Mouse (Mus musculus): ENCODE measurements at regions not wholly inside any gene's neighbourhood (a gene's known extent, or its start where the extent isn't known, plus 50 kb on each side); places are given as distances from the start of the nearest gene placed in this dataset.

- H3K27ac ChIP-seq: no peak overlapping the region
- no peak overlapping the region for H3K4me3 ChIP-seq
- no peak for ATAC-seq (ENCODE audit: borderline replicate concordance, extremely low read depth, low FRiP score, low TSS enrichment)
- H3K4me1 ChIP-seq: no peaks in the 10 kb centered on the region
- 68% methylated on average over 4 of the region's 4 CpGs for WGBS
- H3K9me3 ChIP-seq: no peaks in the 10 kb centered on the region
- no peaks in the 10 kb centered on the region for H3K36me3 ChIP-seq
- H3K27me3 ChIP-seq: peaks cover 66% of the 10 kb centered on the region
- no peak overlapping the region for H3K9ac ChIP-seq
- H3K4me2 ChIP-seq: no peak overlapping the region
Measured at GRCm38 (mm10) chr5:120286787-120287186, 144.7 kb upstream of the Lhx5 start.

- H3K9me3 ChIP-seq: no peaks in the 10 kb centered on the region
- H3K4me3 ChIP-seq: no peak overlapping the region
- no peak for ATAC-seq (ENCODE audit: borderline replicate concordance, extremely low read depth, low FRiP score, low TSS enrichment)
- H3K9ac ChIP-seq: no peak overlapping the region
- peaks cover 54% of the 10 kb centered on the region for H3K27me3 ChIP-seq
- no peaks in the 10 kb centered on the region for H3K36me3 ChIP-seq
- no peak overlapping the region for H3K27ac ChIP-seq
- no peak overlapping the region for H3K4me2 ChIP-seq
- no peaks in the 10 kb centered on the region for H3K4me1 ChIP-seq
- 8% methylated on average over 23 of the region's 23 CpGs for WGBS
Measured at GRCm38 (mm10) chr5:120288036-120288684, 143.3 kb upstream of the Lhx5 start.

GRCm38 (mm10) chr5:120294526-120295078, 136.9 kb upstream of the Lhx5 start:
- Histone ChIP-seq H3K4me2 (no peak overlapping the region), H3K27me3 (peaks cover 36% of the 10 kb centered on the region), H3K36me3 (no peaks in the 10 kb centered on the region), H3K9me3 (no peaks in the 10 kb centered on the region), H3K4me1 (no peaks in the 10 kb centered on the region), H3K4me3 (no peak overlapping the region), H3K9ac (no peak overlapping the region), H3K27ac (no peak overlapping the region)
- WGBS: 32% methylated on average over 16 of the region's 16 CpGs
- ATAC-seq (ENCODE audit: borderline replicate concordance, extremely low read depth, low FRiP score, low TSS enrichment): no peak

DNA sequence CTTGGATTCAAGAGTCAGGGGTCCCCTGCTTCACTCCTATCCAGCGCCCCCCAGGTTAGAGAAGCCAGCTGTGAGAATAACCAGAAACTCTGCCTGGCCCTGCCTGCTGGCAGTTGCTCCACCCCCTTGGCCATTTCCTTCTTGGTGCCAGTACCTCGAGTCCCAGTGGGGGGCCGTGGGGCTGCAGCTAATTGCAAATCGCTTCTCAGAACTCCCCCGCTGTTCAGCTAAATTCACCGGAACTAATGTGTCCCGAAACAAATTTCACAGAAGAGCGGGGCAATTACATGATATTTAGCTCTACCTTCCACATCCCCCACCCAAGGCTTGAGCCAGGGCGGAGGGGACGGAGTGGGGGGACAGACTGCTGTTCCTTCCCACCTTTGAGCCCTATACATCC, 134.3 kb upstream of the Lhx5 start:
- Histone ChIP-seq H3K4me3 (no peak overlapping the region), H3K4me1 (no peaks in the 10 kb centered on the region), H3K9me3 (no peaks in the 10 kb centered on the region), H3K27ac (no peak overlapping the region), H3K9ac (no peak overlapping the region), H3K27me3 (peaks cover 62% of the 10 kb centered on the region), H3K4me2 (no peak overlapping the region), H3K36me3 (no peaks in the 10 kb centered on the region)
- ATAC-seq (ENCODE audit: borderline replicate concordance, extremely low read depth, low FRiP score, low TSS enrichment): no peak
- WGBS: 16% methylated on average over 10 of the region's 10 CpGs

DNA sequence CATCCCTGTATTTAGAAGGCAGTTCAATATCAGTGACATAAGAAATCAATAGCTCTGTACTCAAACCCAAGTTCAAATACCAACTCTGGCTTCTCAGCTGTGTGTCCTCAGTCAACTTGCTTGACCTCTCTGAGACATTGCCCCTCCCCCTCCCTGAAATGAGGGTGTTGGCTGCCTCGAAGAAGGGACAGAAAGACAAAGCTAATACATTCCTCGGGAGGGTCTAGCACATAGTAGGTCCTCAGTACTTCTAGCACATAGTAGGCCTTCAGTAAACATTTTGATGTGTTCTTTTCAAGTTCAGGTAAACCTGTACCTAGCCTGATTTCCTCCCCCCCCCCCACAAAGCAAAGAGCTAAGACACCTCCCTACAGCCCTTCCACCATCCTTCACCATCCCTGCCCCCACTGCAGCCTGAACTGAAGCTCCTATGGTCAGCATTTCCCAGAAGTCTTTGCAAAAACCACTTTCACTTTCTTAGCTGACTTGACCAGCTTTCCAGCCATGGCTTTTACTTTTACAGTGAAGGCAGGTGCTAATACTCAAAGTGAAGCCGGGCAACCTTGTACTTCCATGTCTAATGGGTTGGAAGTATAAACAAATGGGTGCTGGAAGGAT, 133.7 kb upstream of the Lhx5 start:
- WGBS: 32% methylated on average over 3 of the region's 3 CpGs
- ATAC-seq (ENCODE audit: borderline replicate concordance, extremely low read depth, low FRiP score, low TSS enrichment): no peak
- H3K9ac ChIP-seq: no peak overlapping the region
- H3K27me3 ChIP-seq: peaks cover 68% of the 10 kb centered on the region
- no peak overlapping the region for H3K4me2 ChIP-seq
- H3K4me1 ChIP-seq: no peaks in the 10 kb centered on the region
- H3K9me3 ChIP-seq: no peaks in the 10 kb centered on the region
- no peak overlapping the region for H3K4me3 ChIP-seq
- H3K27ac ChIP-seq: no peak overlapping the region
- no peaks in the 10 kb centered on the region for H3K36me3 ChIP-seq

GRCm38 (mm10) chr5:120301672-120302071, 129.8 kb upstream of the Lhx5 start:
- H3K27me3 ChIP-seq: peaks cover 82% of the 10 kb centered on the region
- peak overlapping the region; percentile 58 for H3K4me2 ChIP-seq
- H3K9ac ChIP-seq: no peak overlapping the region
- H3K27ac ChIP-seq: no peak overlapping the region
- peak overlapping the region; percentile 29 for H3K4me3 ChIP-seq
- ATAC-seq (ENCODE audit: borderline replicate concordance, extremely low read depth, low FRiP score, low TSS enrichment): no peak
- H3K36me3 ChIP-seq: no peaks in the 10 kb centered on the region
- H3K9me3 ChIP-seq: no peaks in the 10 kb centered on the region
- under 1% methylated on average over 16 of the region's 16 CpGs for WGBS
- H3K4me1 ChIP-seq: no peaks in the 10 kb centered on the region

DNA sequence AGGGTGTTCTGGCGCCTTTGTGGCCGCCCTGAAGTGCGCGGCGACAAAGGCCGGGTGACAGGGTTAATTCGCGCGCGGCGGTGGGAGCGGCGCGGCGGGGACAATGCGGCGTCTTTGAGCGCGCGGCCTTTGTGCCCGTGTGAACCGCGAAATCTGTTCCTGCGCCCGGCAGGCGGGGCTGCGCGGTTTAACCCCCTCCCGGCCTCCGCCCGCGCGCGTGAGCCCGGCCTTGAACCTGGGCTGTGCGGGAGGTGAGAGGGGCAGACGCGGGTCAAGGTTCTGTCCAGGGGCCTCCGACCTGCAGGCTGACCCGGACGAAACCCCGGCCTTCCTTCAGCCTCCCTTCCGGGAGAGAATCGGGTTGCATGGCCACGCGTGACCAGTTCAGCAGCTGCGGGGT, 129.2 kb upstream of the Lhx5 start:
- Histone ChIP-seq H3K36me3 (no peaks in the 10 kb centered on the region), H3K27me3 (peaks cover 77% of the 10 kb centered on the region), H3K27ac (no peak overlapping the region), H3K4me3 (peak overlapping the region; percentile 29), H3K4me2 (peak overlapping the region; percentile 58), H3K4me1 (no peaks in the 10 kb centered on the region), H3K9me3 (no peaks in the 10 kb centered on the region), H3K9ac (no peak overlapping the region)
- no peak for ATAC-seq (ENCODE audit: borderline replicate concordance, extremely low read depth, low FRiP score, low TSS enrichment)
- 2% methylated on average over 47 of the region's 47 CpGs for WGBS

- no peak overlapping the region for H3K9ac ChIP-seq
- H3K27me3 ChIP-seq: peaks cover 67% of the 10 kb centered on the region
- no peak overlapping the region for H3K4me3 ChIP-seq
- no peaks in the 10 kb centered on the region for H3K36me3 ChIP-seq
- no peaks in the 10 kb centered on the region for H3K9me3 ChIP-seq
- peak overlapping the region; percentile 26; the same call in 1 of the 2 replicates for H3K4me2 ChIP-seq
- ATAC-seq (ENCODE audit: borderline replicate concordance, extremely low read depth, low FRiP score, low TSS enrichment): no peak
- WGBS: 17% methylated on average over 12 of the region's 13 CpGs
- H3K27ac ChIP-seq: no peak overlapping the region
- H3K4me1 ChIP-seq: no peaks in the 10 kb centered on the region
Measured at GRCm38 (mm10) chr5:120304295-120304701, 127.2 kb upstream of the Lhx5 start.

- no peaks in the 10 kb centered on the region for H3K4me1 ChIP-seq
- no peaks in the 10 kb centered on the region for H3K36me3 ChIP-seq
- no peak overlapping the region for H3K4me2 ChIP-seq
- H3K27me3 ChIP-seq: 0 out of 2 replicates have a peak, but pooled peaks cover 7% of the 10 kb centered on the region
- no peak overlapping the region for H3K9ac ChIP-seq
- H3K27ac ChIP-seq: no peak overlapping the region
- no peaks in the 10 kb centered on the region for H3K9me3 ChIP-seq
- 78% methylated on average over 6 of the region's 6 CpGs for WGBS
- no peak overlapping the region for H3K4me3 ChIP-seq
- no peak for ATAC-seq (ENCODE audit: borderline replicate concordance, extremely low read depth, low FRiP score, low TSS enrichment)
Measured at GRCm38 (mm10) chr5:120312299-120312698, 119.2 kb upstream of the Lhx5 start.

- no peak for ATAC-seq (ENCODE audit: borderline replicate concordance, extremely low read depth, low FRiP score, low TSS enrichment)
- WGBS: 62% methylated on average over 6 of the region's 6 CpGs
- no peak overlapping the region for H3K9ac ChIP-seq
- no peak overlapping the region for H3K27ac ChIP-seq
- no peaks in the 10 kb centered on the region for H3K4me1 ChIP-seq
- H3K36me3 ChIP-seq: no peaks in the 10 kb centered on the region
- H3K27me3 ChIP-seq: peaks cover 10% of the 10 kb centered on the region; the same call in 1 of the 2 replicates
- no peak overlapping the region for H3K4me2 ChIP-seq
- no peaks in the 10 kb centered on the region for H3K9me3 ChIP-seq
- H3K4me3 ChIP-seq: no peak overlapping the region
Measured at GRCm38 (mm10) chr5:120313984-120314383, 117.5 kb upstream of the Lhx5 start.

DNA sequence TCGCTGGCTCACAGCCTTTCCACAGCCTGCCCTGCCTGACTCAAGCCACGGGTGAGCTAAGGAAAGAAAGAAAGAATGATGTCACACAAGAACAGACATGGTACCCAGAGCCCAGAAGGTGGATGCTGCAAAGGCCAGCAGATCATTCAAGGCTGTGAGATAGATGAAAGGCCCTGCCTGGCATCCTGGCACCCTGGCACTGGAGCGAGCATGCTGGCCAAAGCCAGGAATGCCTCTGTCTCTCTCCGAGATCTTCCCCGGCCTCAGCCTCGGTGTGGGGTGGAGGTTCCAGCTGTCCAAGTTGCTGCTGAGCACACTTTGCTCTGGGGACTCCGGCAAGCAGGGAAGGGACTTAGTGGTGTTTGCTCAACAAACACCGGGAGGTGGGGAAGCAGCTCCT, 116.4 kb upstream of the Lhx5 start:
- H3K4me2 ChIP-seq: no peak overlapping the region
- H3K27ac ChIP-seq: no peak overlapping the region
- no peaks in the 10 kb centered on the region for H3K36me3 ChIP-seq
- H3K9ac ChIP-seq: no peak overlapping the region
- WGBS: 34% methylated on average over 8 of the region's 8 CpGs
- H3K9me3 ChIP-seq: no peaks in the 10 kb centered on the region
- ATAC-seq (ENCODE audit: borderline replicate concordance, extremely low read depth, low FRiP score, low TSS enrichment): no peak
- H3K27me3 ChIP-seq: peaks cover 6% of the 10 kb centered on the region
- no peak overlapping the region for H3K4me3 ChIP-seq
- H3K4me1 ChIP-seq: no peaks in the 10 kb centered on the region

- H3K4me3 ChIP-seq: no peak overlapping the region
- H3K9me3 ChIP-seq: no peaks in the 10 kb centered on the region
- H3K27ac ChIP-seq: no peak overlapping the region
- ATAC-seq (ENCODE audit: borderline replicate concordance, extremely low read depth, low FRiP score, low TSS enrichment): no peak
- no peak overlapping the region for H3K4me2 ChIP-seq
- H3K27me3 ChIP-seq: peaks cover 44% of the 10 kb centered on the region
- H3K9ac ChIP-seq: no peak overlapping the region
- H3K4me1 ChIP-seq: no peaks in the 10 kb centered on the region
- 18% methylated on average over 1 of the region's 1 CpGs for WGBS
- H3K36me3 ChIP-seq: no peaks in the 10 kb centered on the region
Measured at GRCm38 (mm10) chr5:120318951-120319350, 112.5 kb upstream of the Lhx5 start.
